ENCODE assay signal across 17 mouse cellular contexts in the genomic region with DNA sequence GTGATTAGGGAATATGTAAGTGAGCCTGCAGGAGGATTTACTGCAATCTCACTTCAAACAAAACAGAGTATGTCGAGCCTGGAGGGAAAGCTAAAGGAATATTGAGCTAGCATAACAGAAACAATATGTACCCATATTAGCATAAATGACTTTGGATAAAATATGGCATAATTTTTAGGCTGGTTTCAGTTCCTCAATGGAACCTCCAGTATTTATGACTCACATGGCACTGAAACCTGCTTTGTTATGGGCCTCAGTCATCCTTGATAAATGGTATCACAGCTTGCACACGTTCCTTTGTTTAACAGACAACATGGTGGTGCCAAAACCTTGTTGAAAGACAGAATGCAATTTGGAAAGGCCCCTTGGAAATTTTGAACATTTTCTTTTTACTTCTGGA.
"Had no signal": no experiment of that assay in that cellular context is flagged by ENCODE, and none has a peak within 500 bp of the region (broad histone marks: within the 10 kb centered on the region; RNA-seq: fewer than 3 reads in every experiment).

No protein-coding gene starts in this region.

- H3K4me1 ChIP-seq: liver, embryonic 13.5 days; liver, embryonic 15.5 days; lung, embryonic 15.5 days; neural tube, embryonic 12.5 days; stomach, embryonic 15.5 days had no signal

- H3K27ac ChIP-seq: liver, embryonic 13.5 days; liver, embryonic 15.5 days; lung, embryonic 15.5 days; neural tube, embryonic 12.5 days; stomach, embryonic 15.5 days; stomach, postnatal 0 days had no signal

- H3K9me3 ChIP-seq: liver, embryonic 13.5 days; liver, embryonic 15.5 days; lung, embryonic 15.5 days; neural tube, embryonic 12.5 days; stomach, embryonic 15.5 days had no signal

- ATAC-seq: liver, postnatal 0 days; lung, postnatal 0 days; midbrain, embryonic 16.5 days had no signal

- H3K36me3 ChIP-seq: liver, embryonic 13.5 days; liver, embryonic 15.5 days; lung, embryonic 15.5 days; neural tube, embryonic 12.5 days; stomach, embryonic 15.5 days had no signal

- H3K9ac ChIP-seq: liver, embryonic 13.5 days; liver, embryonic 15.5 days; liver, postnatal 0 days; lung, embryonic 15.5 days; neural tube, embryonic 12.5 days; stomach, embryonic 15.5 days had no signal

- DNase-seq: liver, embryonic 13.5 days; liver, postnatal 0 days; lung, adult 2 months; lung, postnatal 4 days; midbrain, embryonic 14.5 days; right cerebral cortex, postnatal 14 days; thymus, adult 2 months; thymus, postnatal 4 days had no signal

- H3K4me2 ChIP-seq: liver, embryonic 11.5 days; liver, embryonic 13.5 days; liver, embryonic 15.5 days; lung, embryonic 15.5 days; midbrain, embryonic 11.5 days; neural tube, embryonic 12.5 days; stomach, embryonic 15.5 days had no signal

- H3K4me3 ChIP-seq: liver, embryonic 13.5 days; liver, embryonic 15.5 days; lung, embryonic 15.5 days; neural tube, embryonic 12.5 days; stomach, embryonic 15.5 days had no signal

- H3K27me3 ChIP-seq: liver, embryonic 13.5 days; liver, embryonic 15.5 days; lung, embryonic 15.5 days; neural tube, embryonic 12.5 days; stomach, embryonic 15.5 days had no signal
